Mouse (Mus musculus) neural tube, embryonic 11.5 days (tissue): Measurements from ENCODE around the gene Gm8453. TPM values are rescaled to one million over a fixed set of nuclear protein-coding genes. Genes with fewer than 3 reads are reported as not detected.
"Not testable (repeated sequence)": the region's sequence is repeated elsewhere in the genome, so short reads cannot be mapped to it uniquely, and the experiment has no call there.

Experiments
- ATAC-seq: fragments of 200-750 bp; cut with Nextera tagmentation; 2 replicates; pipeline ENCODE4 v1.8.0; 2017; ENCODE audit warnings: moderate number of reproducible peaks, mild to moderate bottlenecking, moderate TSS enrichment, moderate library complexity; ENCODE audit not compliant: insufficient read depth, low FRiP score, low TSS enrichment
- DNase-seq: peaks from one replicate; pipeline ENCODE4 v3.0.0-alpha.2; 2015; ENCODE audit warnings: low spot score
- H3K27ac ChIP-seq: fragments of 300-500 bp; sonication (generic); 2 replicates; pipeline ENCODE4 v1.5.1; 2014; ENCODE audit warnings: low read depth, mild to moderate bottlenecking, low read length
- H3K27me3 ChIP-seq: fragments of 300-500 bp; sonication (generic); 2 replicates; pipeline ENCODE4 v1.6.1; 2014; ENCODE audit warnings: mild to moderate bottlenecking, low read length, mixed read lengths; ENCODE audit not compliant: control insufficient read depth, insufficient read depth
- H3K36me3 ChIP-seq: fragments of 300-500 bp; sonication (generic); 2 replicates; pipeline ENCODE4 v1.6.1; 2014; ENCODE audit warnings: mild to moderate bottlenecking, low read length, moderate library complexity, mixed read lengths; ENCODE audit not compliant: control insufficient read depth, insufficient read depth
- H3K4me1 ChIP-seq: fragments of 300-500 bp; sonication (generic); 2 replicates; pipeline ENCODE4 v1.6.1; 2014; ENCODE audit warnings: low read length, mixed read lengths; ENCODE audit not compliant: control insufficient read depth, insufficient read depth
- H3K4me2 ChIP-seq: fragments of 300-500 bp; sonication (generic); 2 replicates; pipeline ENCODE4 v1.6.1; 2014; ENCODE audit warnings: low read depth, mild to moderate bottlenecking, moderate library complexity
- H3K4me3 ChIP-seq: fragments of 300-500 bp; sonication (generic); 2 replicates; pipeline ENCODE4 v1.5.1; 2014; ENCODE audit warnings: low read depth, low read length
- H3K9ac ChIP-seq: fragments of 300-500 bp; sonication (generic); 2 replicates; pipeline ENCODE4 v1.6.1; 2014; ENCODE audit warnings: mild to moderate bottlenecking, low read length
- H3K9me3 ChIP-seq: fragments of 300-500 bp; sonication (generic); 2 replicates; pipeline ENCODE4 v1.6.1; 2016; ENCODE audit warnings: low read length; ENCODE audit not compliant: control insufficient read depth
- WGBS: fragments of 180-500 bp; shearing (Covaris S2); extraction: QIAGEN DNeasy Blood & Tissue Kit; methylation state at CpG from one replicate; pipeline ENCODE4 v1.1.7; 2014; 5-methylcytosine and 5-hydroxymethylcytosine counted together
- polyA plus RNA-seq: library from polyadenylated mRNA; unstranded; fragments of >200 nt; fragmentation: Nextera tagmentation; extraction: Ambion mirVana; gene quantifications from 2 replicates; pipeline ENCODE4 v1.2.1, GENCODE M21; 2014

Gm8453 gene
- not detected in 2 replicates for polyA plus RNA-seq

DNA sequence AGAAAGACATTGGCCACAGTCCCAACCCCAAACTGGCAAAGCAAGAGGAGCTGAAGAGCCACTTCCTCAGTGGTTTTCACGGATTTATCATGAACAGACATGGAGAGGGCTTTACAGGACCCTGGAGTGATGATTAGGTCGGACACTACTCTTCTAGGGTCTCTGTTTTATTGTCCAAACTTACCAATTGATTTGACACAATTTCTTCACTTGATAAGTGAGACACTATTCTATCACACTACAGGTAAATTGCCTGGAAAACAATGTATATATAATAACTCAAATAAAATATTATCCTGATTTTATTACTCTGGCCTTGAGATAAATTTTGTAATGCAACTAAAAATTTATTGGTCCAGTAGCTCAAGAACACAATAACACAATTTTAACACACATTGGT, at the start of gene Gm8453:
TSS of gene Gm8453 (minus strand) at position 101 of the 400 bp plus-strand sequence.
- H3K9ac ChIP-seq, H3K9me3 ChIP-seq, ATAC-seq, DNase-seq, H3K4me3 ChIP-seq, H3K27me3 ChIP-seq, H3K4me1 ChIP-seq, H3K27ac ChIP-seq, H3K36me3 ChIP-seq, H3K4me2 ChIP-seq: not testable (repeated sequence)
- 42% methylated on average over 1 of the region's 2 CpGs for WGBS

GRCm38 (mm10) chr7:22201164-22201563, 28.1 kb downstream of the Gm8453 start, which contains the start of gene Gm8653:
TSS of gene Gm8653 (minus strand) at chr7:22201264.
- ATAC-seq, DNase-seq, H3K4me1 ChIP-seq, H3K36me3 ChIP-seq, H3K4me2 ChIP-seq, H3K9ac ChIP-seq, H3K9me3 ChIP-seq, H3K27me3 ChIP-seq, H3K27ac ChIP-seq, H3K4me3 ChIP-seq: not testable (repeated sequence)
- WGBS, result no CpG with 5 or more reads among the region's 2 CpGs

DNA sequence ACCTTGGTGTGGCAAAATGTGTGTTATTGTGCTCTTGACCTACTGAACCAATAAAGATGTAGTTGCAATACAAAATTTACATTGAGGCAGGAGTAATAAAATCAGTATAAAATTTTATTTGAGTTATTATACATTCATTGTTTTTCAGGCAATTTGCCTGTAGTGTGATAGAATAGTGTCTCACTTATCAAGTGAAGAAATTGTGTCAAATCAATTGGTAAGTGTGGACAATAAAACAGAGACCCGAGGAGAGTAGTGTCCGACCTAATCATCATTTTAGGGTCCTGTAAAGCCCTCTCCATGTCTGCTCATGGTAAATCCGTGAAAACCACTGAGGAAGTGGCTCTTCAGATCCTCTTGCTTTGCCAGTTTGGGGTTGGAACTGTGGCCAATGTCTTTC, 40.2 kb downstream of the Gm8453 start, which contains the start of gene Vmn1r143:
TSS of gene Vmn1r143 (plus strand) at position 301 of the 400 bp plus-strand sequence.
- WGBS, result no CpG with 5 or more reads among the region's 3 CpGs
- ATAC-seq, H3K9me3 ChIP-seq, H3K4me1 ChIP-seq, H3K4me3 ChIP-seq, H3K36me3 ChIP-seq, H3K4me2 ChIP-seq, H3K27ac ChIP-seq, DNase-seq, H3K9ac ChIP-seq, H3K27me3 ChIP-seq: not testable (repeated sequence)

Other genes starting within 250 kb of the Gm8453 start
- not detected in 2 replicates for gene Vmn1r137, start 234.9 kb downstream of the Gm8453 start, polyA plus RNA-seq
- gene Vmn1r138, start 200.6 kb downstream of the Gm8453 start, polyA plus RNA-seq, result not detected in 2 replicates
- gene Gm6176, start 173.2 kb downstream of the Gm8453 start, polyA plus RNA-seq, result not detected in 2 replicates
- gene Vmn1r139, start 160.4 kb downstream of the Gm8453 start, polyA plus RNA-seq, result not detected in 2 replicates
- not detected in 2 replicates for gene Gm16451, start 111.2 kb downstream of the Gm8453 start, polyA plus RNA-seq
- not detected in 2 replicates for gene Gm10666, start 94.7 kb downstream of the Gm8453 start, polyA plus RNA-seq
- gene Vmn1r142, start 65.4 kb downstream of the Gm8453 start, polyA plus RNA-seq, result not detected in 2 replicates
- gene Vmn1r143, start 40.1 kb downstream of the Gm8453 start, polyA plus RNA-seq, result not detected in 2 replicates
- not detected in 2 replicates for gene Gm8653, start 28.2 kb downstream of the Gm8453 start, polyA plus RNA-seq
- gene Gm4187, start 100.2 kb upstream of the Gm8453 start, polyA plus RNA-seq, result not detected in 2 replicates
- not detected in 2 replicates for gene Gm8660, start 141.6 kb upstream of the Gm8453 start, polyA plus RNA-seq
- gene Vmn1r148, start 184.1 kb upstream of the Gm8453 start, polyA plus RNA-seq, result not detected in 2 replicates
- gene Vmn1r149, start 208.7 kb upstream of the Gm8453 start, polyA plus RNA-seq, result not detected in 2 replicates
- gene Gm10665, start 234.6 kb upstream of the Gm8453 start, polyA plus RNA-seq, result not detected in 2 replicates